Mouse (Mus musculus) heart, embryonic 10.5 days (tissue): ENCODE results near the gene Rph3al. TPM values are rescaled to one million over a fixed set of nuclear protein-coding genes. Genes with fewer than 3 reads are reported as not detected.
A peak's percentile ranks its signal among the peaks of the same experiment; 100 is the strongest.

Experiments
- DNase-seq: peaks from one replicate; pipeline ENCODE4 v3.0.0-alpha.2; 2017; ENCODE audit warnings: low spot score
- H3K27ac ChIP-seq: fragments of 300-500 bp; sonication (generic); 2 replicates; pipeline ENCODE4 v1.5.1; 2016; ENCODE audit warnings: mild to moderate bottlenecking
- H3K27me3 ChIP-seq: fragments of 300-500 bp; sonication (generic); 2 replicates; pipeline ENCODE4 v1.6.1; 2016; ENCODE audit warnings: mild to moderate bottlenecking; ENCODE audit not compliant: poor library complexity, insufficient read depth, severe bottlenecking
- H3K36me3 ChIP-seq: fragments of 300-500 bp; sonication (generic); 2 replicates; pipeline ENCODE4 v1.6.1; 2016; ENCODE audit warnings: mild to moderate bottlenecking, moderate library complexity
- H3K4me1 ChIP-seq: fragments of 300-500 bp; sonication (generic); 2 replicates; pipeline ENCODE4 v1.6.1; 2016; ENCODE audit warnings: mild to moderate bottlenecking
- H3K4me3 ChIP-seq: fragments of 300-500 bp; sonication (generic); 2 replicates; pipeline ENCODE4 v1.5.1; 2016; ENCODE audit warnings: mild to moderate bottlenecking, moderate library complexity
- H3K9me3 ChIP-seq: fragments of 300-500 bp; sonication (generic); 2 replicates; pipeline ENCODE4 v1.6.1; 2016; ENCODE audit warnings: mild to moderate bottlenecking, moderate library complexity
- WGBS: fragments of 180-500 bp; shearing (Covaris S2); methylation state at CpG from one replicate; pipeline ENCODE4 v1.1.7; 2016; 5-methylcytosine and 5-hydroxymethylcytosine counted together
- polyA plus RNA-seq: library from polyadenylated mRNA; unstranded; fragments of >200 nt; fragmentation: Nextera tagmentation; extraction: Ambion mirVana; gene quantifications from 2 replicates; pipeline ENCODE4 v1.2.1, GENCODE M21; 2016

The Rph3al gene
- polyA plus RNA-seq, 1 experiment from 2014 or later: 3.9 TPM

DNA sequence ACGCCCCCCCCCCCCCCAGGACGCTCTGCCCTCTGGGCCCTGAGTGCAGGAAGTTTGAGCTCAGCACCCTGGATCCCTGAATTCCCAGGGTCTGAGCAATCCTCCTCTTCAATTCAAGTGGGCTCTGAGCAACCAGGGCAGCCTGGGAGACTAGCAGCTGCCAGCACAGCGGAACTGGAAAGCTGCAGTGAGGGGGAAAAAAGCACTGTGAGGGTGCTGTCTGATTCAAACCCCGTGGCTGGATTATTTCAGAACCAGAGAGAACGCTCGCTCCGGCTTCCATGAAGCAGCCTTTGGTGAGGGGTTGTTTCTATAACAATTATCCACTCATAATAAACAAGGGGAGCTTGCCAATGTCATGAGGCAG lies 73.0 kb downstream of the Rph3al start:
- Histone ChIP-seq H3K4me3 (no peak overlapping the region), H3K27me3 (peaks cover 23% of the 10 kb centered on the region; the same call in 1 of the 2 replicates), H3K36me3 (no peaks in the 10 kb centered on the region), H3K9me3 (no peaks in the 10 kb centered on the region), H3K4me1 (peaks cover 36% of the 10 kb centered on the region), H3K27ac (peak overlapping the region; percentile 56)
- 22% methylated on average over 7 of the region's 7 CpGs for WGBS
- DNase-seq: no peak

DNA sequence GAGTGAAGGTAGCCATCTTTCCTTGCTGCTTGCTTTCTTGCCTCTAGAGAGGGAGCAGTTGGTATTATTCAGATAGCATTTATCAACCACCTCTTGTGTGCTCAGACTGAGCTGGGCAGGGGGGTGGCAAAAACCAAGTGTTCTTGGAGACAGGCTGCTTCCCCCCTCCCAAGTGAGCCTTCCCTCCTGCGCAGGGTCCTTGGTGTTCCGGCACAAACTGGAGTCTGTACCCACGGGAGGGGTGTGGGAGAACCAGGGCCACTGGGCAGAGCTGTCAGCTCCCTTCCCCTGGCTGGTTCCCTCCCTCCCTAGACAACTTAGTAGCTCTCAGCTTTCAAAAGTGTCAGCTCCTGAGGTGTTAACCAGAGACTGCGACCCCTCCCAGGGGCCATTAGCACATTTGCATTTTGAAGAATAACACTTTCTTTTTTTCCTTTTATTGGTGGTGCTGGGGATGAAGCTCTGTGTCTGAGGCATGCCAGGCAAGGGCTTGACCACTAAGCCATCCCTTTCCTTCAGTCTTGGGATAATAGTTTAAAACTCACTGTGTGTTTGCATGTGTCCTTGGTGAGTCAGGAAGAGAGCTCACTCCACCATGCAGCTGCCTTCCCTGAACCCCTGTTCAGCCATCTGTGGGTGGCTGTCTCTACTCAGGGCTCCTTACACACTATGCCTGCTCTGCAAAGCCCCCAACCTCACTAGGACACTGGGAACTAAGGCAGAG lies 73.5 kb downstream of the Rph3al start:
- WGBS: 11% methylated on average over 4 of the region's 4 CpGs
- Histone ChIP-seq H3K4me3 (no peak overlapping the region), H3K36me3 (no peaks in the 10 kb centered on the region), H3K9me3 (no peaks in the 10 kb centered on the region), H3K27me3 (peaks cover 18% of the 10 kb centered on the region; the same call in 1 of the 2 replicates), H3K27ac (peak overlapping the region; percentile 62), H3K4me1 (peaks cover 36% of the 10 kb centered on the region)
- DNase-seq: no peak

GRCm38 (mm10) chr11:75862466-75862865 lies 75.8 kb downstream of the Rph3al start:
- Histone ChIP-seq H3K27ac (no peak overlapping the region), H3K4me3 (no peak overlapping the region), H3K36me3 (no peaks in the 10 kb centered on the region), H3K27me3 (peaks cover 8% of the 10 kb centered on the region), H3K4me1 (peaks cover 38% of the 10 kb centered on the region), H3K9me3 (no peaks in the 10 kb centered on the region)
- DNase-seq: no peak
- 78% methylated on average over 4 of the region's 4 CpGs for WGBS

- Histone ChIP-seq H3K9me3 (no peaks in the 10 kb centered on the region), H3K4me1 (peaks cover 41% of the 10 kb centered on the region), H3K4me3 (no peak overlapping the region), H3K27ac (no peak overlapping the region), H3K36me3 (no peaks in the 10 kb centered on the region), H3K27me3 (no peaks in the 10 kb centered on the region; the same call in 1 of the 2 replicates)
- WGBS: 49% methylated on average over 4 of the region's 4 CpGs
- no peak for DNase-seq
Observed at GRCm38 (mm10) chr11:75861653-75862052, 76.6 kb downstream of the Rph3al start.

DNA sequence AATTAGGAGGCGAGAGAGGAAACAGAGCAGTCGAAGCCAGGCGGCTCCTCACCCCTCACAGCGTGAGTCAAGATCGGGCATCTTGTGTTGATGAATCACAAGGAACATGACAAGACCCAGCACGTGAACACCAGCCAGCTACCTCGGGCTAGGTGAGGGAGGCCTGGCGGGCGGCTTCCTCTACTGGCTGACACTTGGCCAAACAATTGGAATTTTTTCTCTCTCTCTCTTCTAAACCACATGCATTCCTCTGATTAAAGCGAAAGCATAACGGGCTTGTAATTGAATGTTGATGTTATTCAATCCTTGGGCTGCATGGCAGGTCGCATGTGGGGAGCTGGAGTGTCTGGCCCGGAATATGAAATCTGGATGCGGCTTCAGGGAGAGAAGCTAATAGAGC lies 77.0 kb downstream of the Rph3al start:
- H3K4me3 ChIP-seq: no peak overlapping the region
- no peaks in the 10 kb centered on the region for H3K36me3 ChIP-seq
- no peak for DNase-seq
- H3K9me3 ChIP-seq: no peaks in the 10 kb centered on the region
- H3K27me3 ChIP-seq: no peaks in the 10 kb centered on the region; the same call in 1 of the 2 replicates
- no peak overlapping the region for H3K27ac ChIP-seq
- peaks cover 41% of the 10 kb centered on the region for H3K4me1 ChIP-seq
- 72% methylated on average over 14 of the region's 14 CpGs for WGBS

- Histone ChIP-seq H3K36me3 (no peaks in the 10 kb centered on the region), H3K4me1 (peaks cover 25% of the 10 kb centered on the region), H3K27ac (no peak overlapping the region), H3K4me3 (no peak overlapping the region), H3K9me3 (no peaks in the 10 kb centered on the region), H3K27me3 (no peaks in the 10 kb centered on the region; the same call in 1 of the 2 replicates)
- DNase-seq: no peak
- WGBS: 72% methylated on average over 8 of the region's 8 CpGs
Observed at GRCm38 (mm10) chr11:75859460-75859859, 78.8 kb downstream of the Rph3al start.

- Histone ChIP-seq H3K4me1 (peaks cover 21% of the 10 kb centered on the region), H3K36me3 (no peaks in the 10 kb centered on the region), H3K4me3 (no peak overlapping the region), H3K27ac (no peak overlapping the region), H3K9me3 (no peaks in the 10 kb centered on the region), H3K27me3 (no peaks in the 10 kb centered on the region; the same call in 1 of the 2 replicates)
- no peak for DNase-seq
- 79% methylated on average over 2 of the region's 2 CpGs for WGBS
Observed at GRCm38 (mm10) chr11:75858975-75859374, 79.3 kb downstream of the Rph3al start.

GRCm38 (mm10) chr11:75857781-75858180 lies 80.4 kb downstream of the Rph3al start:
- DNase-seq: no peak
- H3K27ac ChIP-seq: no peak overlapping the region
- no peaks in the 10 kb centered on the region for H3K9me3 ChIP-seq
- peaks cover 25% of the 10 kb centered on the region for H3K4me1 ChIP-seq
- 53% methylated on average over 3 of the region's 3 CpGs for WGBS
- no peak overlapping the region for H3K4me3 ChIP-seq
- H3K27me3 ChIP-seq: peaks cover 4% of the 10 kb centered on the region; the same call in 1 of the 2 replicates
- H3K36me3 ChIP-seq: no peaks in the 10 kb centered on the region

DNA sequence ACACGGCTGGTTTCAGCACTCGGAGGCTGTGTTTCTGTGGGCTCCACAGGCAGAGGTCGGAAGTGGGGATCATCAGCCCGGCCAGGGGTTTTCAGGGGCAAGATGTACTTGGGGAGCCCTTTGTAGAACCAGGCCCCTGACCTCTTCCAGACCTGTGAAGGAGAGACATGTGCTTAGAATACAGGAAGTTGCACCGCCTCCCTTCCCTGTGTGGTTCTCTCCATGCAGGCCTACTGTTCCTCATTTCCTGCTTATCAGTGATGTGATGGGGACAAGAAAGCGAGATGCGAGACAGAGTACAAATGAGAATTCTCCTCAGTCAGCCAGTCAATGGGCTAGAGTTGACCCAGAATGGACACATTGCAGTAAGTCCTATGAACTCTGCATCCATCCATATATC lies 83.9 kb downstream of the Rph3al start:
- Histone ChIP-seq H3K9me3 (no peaks in the 10 kb centered on the region), H3K4me1 (peaks cover 13% of the 10 kb centered on the region), H3K36me3 (no peaks in the 10 kb centered on the region), H3K4me3 (no peak overlapping the region), H3K27ac (no peak overlapping the region), H3K27me3 (peaks cover 4% of the 10 kb centered on the region; the same call in 1 of the 2 replicates)
- DNase-seq: no peak
- 76% methylated on average over 7 of the region's 7 CpGs for WGBS

- H3K36me3 ChIP-seq: no peaks in the 10 kb centered on the region
- no peaks in the 10 kb centered on the region for H3K9me3 ChIP-seq
- H3K4me3 ChIP-seq: no peak overlapping the region
- peaks cover 4% of the 10 kb centered on the region; the same call in 1 of the 2 replicates for H3K27me3 ChIP-seq
- no peak for DNase-seq
- no peak overlapping the region for H3K27ac ChIP-seq
- H3K4me1 ChIP-seq: peaks cover 13% of the 10 kb centered on the region
- 80% methylated on average over 10 of the region's 10 CpGs for WGBS
Observed at GRCm38 (mm10) chr11:75853067-75853636, 85.1 kb downstream of the Rph3al start.

- H3K27me3 ChIP-seq: peaks cover 4% of the 10 kb centered on the region; the same call in 1 of the 2 replicates
- no peak overlapping the region for H3K27ac ChIP-seq
- WGBS: 58% methylated on average over 2 of the region's 2 CpGs
- peaks cover 13% of the 10 kb centered on the region for H3K4me1 ChIP-seq
- DNase-seq: no peak
- H3K4me3 ChIP-seq: no peak overlapping the region
- H3K9me3 ChIP-seq: no peaks in the 10 kb centered on the region
- H3K36me3 ChIP-seq: no peaks in the 10 kb centered on the region
Observed at GRCm38 (mm10) chr11:75852485-75852884, 85.7 kb downstream of the Rph3al start.

GRCm38 (mm10) chr11:75849552-75849951 lies 88.7 kb downstream of the Rph3al start:
- Histone ChIP-seq H3K36me3 (no peaks in the 10 kb centered on the region), H3K27me3 (0 out of 2 replicates have a peak, but pooled peaks cover 4% of the 10 kb centered on the region), H3K27ac (no peak overlapping the region), H3K4me3 (no peak overlapping the region), H3K4me1 (peaks cover 25% of the 10 kb centered on the region), H3K9me3 (no peaks in the 10 kb centered on the region)
- no peak for DNase-seq
- WGBS: 87% methylated on average over 6 of the region's 6 CpGs

GRCm38 (mm10) chr11:75846589-75846988 lies 91.6 kb downstream of the Rph3al start:
- no peak overlapping the region for H3K27ac ChIP-seq
- peaks cover 13% of the 10 kb centered on the region for H3K27me3 ChIP-seq
- DNase-seq: no peak
- H3K4me3 ChIP-seq: no peak overlapping the region
- no peaks in the 10 kb centered on the region for H3K36me3 ChIP-seq
- H3K4me1 ChIP-seq: peaks cover 25% of the 10 kb centered on the region
- WGBS: 63% methylated on average over 7 of the region's 7 CpGs
- no peaks in the 10 kb centered on the region for H3K9me3 ChIP-seq
